Mouse (Mus musculus): ENCODE measurements around the gene Gm9376.

The Gm9376 gene

GRCm38 (mm10) chr14:118266660-118267059 is at the start of gene Gm9376:
Gm9376 (plus strand) TSS chr14:118266960.
- no peak for DNase-seq (ENCODE audit: low read depth)

- peak; percentile 39 for DNase-seq (ENCODE audit: low read depth)
Observed at GRCm38 (mm10) chr14:118220885-118221284, 45.9 kb upstream of the Gm9376 start.

DNA sequence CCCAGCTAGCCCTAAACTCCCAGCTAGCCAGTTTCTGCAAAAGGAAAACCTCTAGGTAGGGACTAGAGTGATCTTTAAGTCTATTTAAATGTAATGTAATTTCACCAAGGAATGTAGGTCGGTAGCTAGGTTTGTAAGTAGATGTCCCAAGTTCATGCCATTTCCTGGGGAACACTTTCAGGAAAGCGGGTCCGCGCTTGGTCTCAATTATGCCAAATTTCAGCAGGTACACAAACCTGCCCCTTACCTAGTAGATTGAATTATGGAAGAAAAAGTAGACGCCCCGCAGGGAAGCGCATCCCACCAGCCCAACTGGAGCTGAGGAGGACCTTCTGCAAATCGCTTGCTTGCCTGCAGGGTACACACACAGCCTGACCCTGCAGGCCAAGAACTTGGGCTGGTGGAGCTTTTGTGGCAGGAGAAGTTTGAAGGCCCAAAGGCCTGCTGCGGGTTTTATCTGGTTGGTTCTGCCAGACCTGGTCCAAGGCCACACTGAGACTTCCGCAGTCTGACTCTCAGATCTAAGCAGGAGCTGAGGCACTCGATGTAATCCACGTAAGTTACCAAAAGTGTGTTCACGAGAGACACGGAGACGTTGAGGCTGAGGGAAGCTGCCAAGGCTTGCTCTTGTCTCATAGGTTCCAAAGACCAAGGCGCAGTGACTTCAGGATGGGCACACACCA is 41.6 kb upstream of the Gm9376 start:
- no peak for DNase-seq (ENCODE audit: low read depth)

DNA sequence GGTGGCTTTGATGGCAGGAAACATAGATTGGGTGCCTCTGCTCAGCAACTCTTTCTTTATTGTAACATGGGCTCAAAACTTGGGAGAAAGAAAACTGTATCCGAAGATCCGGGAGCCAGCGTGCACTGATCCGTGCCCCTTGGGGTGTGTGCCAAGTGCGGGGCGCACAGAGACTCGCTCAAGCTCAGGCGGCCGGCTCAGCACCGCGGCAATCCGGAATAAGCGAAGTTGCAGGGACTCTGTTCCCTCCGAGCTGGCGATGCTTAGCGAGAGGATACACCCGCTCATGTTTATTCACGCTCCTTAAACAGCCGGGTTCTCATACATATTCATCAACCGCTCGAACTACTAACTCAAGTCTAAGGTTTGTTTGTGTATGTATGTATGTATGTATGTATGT is 40.8 kb upstream of the Gm9376 start:
- DNase-seq (ENCODE audit: low read depth): no peak

GRCm38 (mm10) chr14:118226471-118227155 is 40.1 kb upstream of the Gm9376 start:
- DNase-seq (ENCODE audit: low read depth): no peak

DNA sequence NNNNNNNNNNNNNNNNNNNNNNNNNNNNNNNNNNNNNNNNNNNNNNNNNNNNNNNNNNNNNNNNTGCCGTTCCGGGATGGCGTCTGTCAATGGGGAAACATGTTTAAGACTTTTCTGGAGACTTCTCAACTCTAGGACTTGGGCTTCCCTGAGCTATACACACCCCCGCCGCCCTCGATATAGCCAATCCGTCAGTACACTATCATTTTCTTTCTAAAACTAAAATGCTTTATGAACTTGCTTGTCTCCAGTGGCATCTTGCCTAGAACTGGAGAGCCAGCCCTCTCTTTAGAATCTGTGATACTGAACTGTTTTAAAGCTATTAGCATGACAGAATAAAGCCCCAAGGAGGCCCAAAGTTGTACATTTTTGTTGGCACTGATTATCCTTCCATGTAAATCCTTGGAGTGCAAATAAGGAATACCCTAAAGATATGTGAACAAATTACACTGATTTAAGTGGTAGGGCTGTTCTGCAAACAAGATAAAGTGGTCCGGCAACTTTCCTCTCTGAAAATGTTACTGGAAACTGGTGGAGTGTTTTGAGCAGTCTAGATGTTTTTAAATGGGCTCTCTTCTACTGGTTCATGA is 34.3 kb upstream of the Gm9376 start:
- no peak for DNase-seq (ENCODE audit: low read depth)

- no peak for DNase-seq (ENCODE audit: low read depth)
Observed at GRCm38 (mm10) chr14:118233786-118234540, 32.8 kb upstream of the Gm9376 start.

DNA sequence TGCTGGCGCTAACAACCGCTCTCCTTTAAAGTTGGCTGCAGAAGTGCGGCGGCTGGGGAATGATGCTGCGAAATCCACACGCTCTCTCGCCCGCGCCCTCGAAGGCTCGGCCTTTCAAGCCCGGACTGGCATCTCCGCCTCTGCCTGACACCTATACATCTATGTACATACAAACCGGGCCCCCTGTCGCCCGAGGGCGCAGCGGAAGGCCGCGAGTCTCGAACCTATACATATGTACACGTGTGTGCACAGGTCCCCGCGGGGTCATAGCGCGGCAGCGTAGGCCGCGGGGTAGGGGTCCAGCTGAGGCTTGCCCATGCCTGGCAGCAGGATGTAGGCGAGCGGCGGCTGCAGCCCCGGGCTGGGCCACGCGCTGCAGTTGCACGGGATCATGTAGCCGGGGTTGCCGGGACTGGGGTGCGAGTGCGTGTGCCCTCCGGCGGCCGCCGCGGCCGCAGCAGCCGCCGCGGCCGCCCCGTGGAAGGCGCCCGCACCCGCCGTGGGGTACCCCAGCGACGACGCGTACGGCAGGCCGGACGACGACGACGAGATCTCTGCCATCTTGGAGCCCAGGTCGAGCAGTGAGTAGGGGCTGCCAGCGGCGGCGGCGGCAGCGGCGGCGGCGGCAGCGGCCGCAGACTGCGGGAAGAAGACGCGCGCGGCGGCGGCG is 32.1 kb upstream of the Gm9376 start:
- peak; percentile 30 for DNase-seq (ENCODE audit: low read depth)

DNA sequence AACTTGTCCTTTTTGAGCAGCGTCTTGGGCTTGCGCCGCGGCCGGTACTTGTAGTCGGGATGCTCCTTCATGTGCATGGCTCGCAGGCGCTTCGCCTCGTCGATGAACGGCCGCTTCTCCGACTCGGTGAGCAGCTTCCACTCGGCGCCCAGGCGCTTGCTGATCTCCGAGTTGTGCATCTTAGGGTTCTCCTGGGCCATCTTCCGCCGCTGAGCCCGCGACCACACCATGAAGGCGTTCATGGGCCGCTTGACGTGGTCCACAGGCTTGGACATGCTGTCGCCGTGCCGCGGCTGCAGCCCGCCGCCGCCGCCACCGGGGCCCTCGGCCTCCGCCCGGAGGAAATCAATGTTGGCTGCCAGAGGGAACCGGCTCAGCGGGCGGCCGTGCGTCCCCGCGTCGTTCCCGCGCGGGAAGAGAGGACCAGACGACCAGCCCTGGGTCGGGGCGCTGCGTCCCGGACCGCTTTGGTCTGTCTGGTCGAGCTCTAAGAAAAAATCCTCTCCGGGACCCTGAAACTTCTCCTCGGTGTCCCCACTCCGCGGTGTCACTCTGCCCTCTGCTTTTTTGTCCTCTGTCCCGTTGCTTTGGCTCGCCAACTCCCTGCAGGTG is 31.3 kb upstream of the Gm9376 start:
- DNase-seq (ENCODE audit: low read depth): peak; percentile 23

DNA sequence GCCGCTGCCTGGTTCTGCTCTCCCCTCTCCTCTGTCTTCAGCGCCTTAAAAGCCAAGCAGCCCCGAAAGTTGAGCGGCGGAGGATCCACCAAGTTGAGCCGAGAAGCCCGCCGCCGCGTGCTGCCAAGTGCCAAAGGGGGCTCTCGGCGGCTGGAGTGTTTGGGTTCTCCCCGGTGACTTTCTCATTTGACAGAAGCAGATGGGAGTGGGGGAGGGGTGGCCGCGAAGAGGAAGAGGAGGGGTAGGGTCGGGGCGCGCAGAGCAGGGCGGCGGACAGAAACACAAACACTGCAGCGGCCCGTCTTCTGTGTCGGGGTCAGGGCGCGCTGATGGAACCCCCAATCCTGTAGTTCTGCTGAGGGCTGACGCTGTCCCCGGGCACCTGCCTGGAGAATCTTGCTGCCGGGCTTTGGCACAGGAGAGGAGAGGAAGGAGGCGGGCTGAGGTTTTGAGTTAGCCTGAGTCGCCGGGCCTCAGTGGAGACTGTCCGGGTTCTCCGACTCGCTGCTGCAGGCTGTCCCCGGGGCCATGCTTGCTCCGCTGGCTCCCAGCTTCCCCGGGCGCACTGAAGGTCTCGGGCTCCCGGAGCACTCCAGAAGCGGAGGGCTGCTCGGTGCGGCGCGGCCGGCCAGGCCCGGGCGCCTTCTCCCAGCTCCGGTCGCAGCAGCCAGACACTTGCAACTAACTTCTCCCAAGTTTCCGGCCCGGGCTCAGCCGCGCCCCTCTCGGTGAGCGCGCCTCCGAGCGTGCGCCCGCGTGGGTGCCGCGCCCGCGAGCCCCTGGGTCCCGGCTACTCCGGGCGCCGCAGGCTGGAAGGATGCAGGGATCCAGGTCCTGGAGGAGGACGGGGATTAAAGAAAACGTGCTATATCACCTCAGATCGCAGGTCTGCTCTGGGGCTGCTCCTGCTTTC is 30.5 kb upstream of the Gm9376 start:
- DNase-seq (ENCODE audit: low read depth): peak; percentile 19

- DNase-seq (ENCODE audit: low read depth): peak; percentile 24
Observed at GRCm38 (mm10) chr14:118236886-118237289, 29.9 kb upstream of the Gm9376 start, which contains the start of gene Sox21. Sox21 (minus strand) TSS chr14:118237030.

- no peak for DNase-seq (ENCODE audit: low read depth)
Observed at GRCm38 (mm10) chr14:118237786-118238185, 29.0 kb upstream of the Gm9376 start.

DNA sequence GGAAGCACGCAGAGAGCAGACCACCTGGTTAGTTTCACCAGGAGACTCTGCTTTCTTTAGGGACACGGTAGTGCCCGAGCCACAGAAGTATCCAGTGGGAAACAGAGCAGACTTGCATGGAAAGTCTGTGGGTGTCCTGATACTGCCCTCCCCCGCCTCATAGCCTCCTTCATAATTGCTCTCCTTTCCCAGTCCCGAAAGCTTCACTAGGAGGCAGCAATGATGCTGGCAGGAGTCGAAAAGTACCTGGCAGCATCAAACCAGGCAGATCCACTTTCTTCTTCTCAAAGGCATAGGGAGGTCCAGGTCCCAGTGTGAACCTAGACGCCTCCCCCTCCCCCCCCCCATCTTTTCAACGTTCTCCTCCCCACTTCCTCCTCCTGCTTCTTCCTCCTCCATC is 27.4 kb upstream of the Gm9376 start:
- no peak for DNase-seq (ENCODE audit: low read depth)

DNA sequence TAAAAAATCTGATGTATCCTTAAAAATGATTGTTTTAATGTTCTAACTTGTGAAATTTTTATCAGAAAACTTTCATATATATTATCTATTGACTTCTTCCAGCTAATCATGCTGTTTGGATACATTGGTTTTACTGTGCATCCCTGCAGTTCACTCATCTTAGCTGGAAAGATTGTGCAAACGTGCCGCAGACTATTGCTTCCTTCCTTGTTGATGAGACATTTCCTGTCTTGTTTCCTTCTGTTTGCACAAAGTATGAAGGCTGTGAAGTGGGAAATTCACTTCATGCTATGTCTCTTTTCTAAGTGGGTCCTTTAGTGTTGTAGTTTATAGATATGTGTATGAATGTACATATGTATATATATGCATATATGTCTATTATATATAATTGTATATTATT is 25.3 kb upstream of the Gm9376 start:
- DNase-seq (ENCODE audit: low read depth): no peak

GRCm38 (mm10) chr14:118253381-118253780 is 13.4 kb upstream of the Gm9376 start:
- DNase-seq (ENCODE audit: low read depth): no peak

DNA sequence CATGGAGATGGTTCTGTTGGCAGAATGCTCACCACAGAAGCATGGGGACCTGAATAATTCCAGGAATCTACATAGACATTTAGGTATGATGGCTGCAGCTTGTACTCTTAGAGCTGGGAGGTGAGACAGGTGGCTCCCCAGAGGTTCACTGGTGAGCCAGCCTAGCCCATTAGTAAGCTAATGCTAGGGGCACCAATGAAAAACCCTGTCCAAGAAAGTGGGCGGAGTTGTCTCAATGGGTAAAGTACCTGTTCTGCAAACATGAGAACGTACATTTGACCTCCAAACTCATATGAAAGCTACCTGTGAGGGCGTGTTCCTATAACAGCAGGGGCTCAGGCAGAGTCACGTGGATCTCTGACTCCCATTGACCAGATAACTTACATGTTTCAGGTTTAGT is 2.1 kb downstream of the Gm9376 start:
- no peak for DNase-seq (ENCODE audit: low read depth)

GRCm38 (mm10) chr14:118272594-118273555 is 6.1 kb downstream of the Gm9376 start:
- DNase-seq (ENCODE audit: low read depth): no peak

DNA sequence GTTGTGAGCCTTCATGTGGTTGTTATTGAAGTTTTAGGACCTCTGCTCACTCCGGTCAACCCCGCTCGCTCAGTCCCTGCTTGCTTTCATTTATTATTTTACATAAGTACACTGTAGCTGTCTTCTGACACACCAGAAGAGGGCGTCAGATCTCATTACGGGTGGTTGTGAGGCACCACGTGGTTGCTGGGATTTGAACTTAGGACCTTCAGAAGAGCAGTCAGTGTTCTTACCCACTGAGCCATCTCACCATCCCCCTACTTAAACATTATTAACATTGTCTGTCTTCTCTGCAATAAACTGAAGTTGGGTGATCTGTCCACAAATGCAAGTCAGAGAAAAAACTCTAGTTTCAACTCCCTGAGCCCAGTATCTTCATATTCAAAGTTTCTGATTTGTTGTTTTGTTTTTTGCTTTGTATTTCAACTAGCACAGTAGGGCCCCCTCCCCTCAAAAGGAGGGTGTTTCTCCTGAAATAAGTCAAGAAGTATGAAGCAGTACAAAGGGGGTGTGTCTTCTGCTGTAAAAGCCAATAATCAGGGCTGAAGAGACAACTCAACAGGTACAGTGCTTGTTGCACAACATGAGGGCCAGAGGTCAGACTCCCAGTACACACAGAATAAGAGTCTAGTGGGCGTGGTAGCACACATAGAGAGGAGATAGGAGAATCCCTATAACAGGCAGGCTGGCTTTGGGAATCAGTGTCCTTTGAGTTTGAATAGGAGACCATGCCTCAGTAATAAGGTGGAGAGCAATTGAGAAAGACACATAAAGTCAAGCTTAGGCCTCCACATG is 11.1 kb downstream of the Gm9376 start:
- no peak for DNase-seq (ENCODE audit: low read depth)
